Mouse (Mus musculus) liver, embryonic 12.5 days (tissue): ENCODE measurements around the gene Rab42. TPM values are rescaled to one million over a fixed set of nuclear protein-coding genes. Genes with fewer than 3 reads are reported as not detected.

Experiments used
- ATAC-seq: fragments of 200-750 bp; cut with Nextera tagmentation; 2 replicates; pipeline ENCODE4 v1.8.0; 2017; ENCODE audit warnings: moderate number of reproducible peaks, mild to moderate bottlenecking, moderate library complexity
- H3K27ac ChIP-seq: fragments of 300-500 bp; sonication (generic); 2 replicates; pipeline ENCODE4 v1.5.1; 2016; ENCODE audit warnings: mild to moderate bottlenecking
- H3K27me3 ChIP-seq: fragments of 300-500 bp; sonication (generic); replicated peaks from 2 replicates; pipeline ENCODE4 v1.6.1; 2016; ENCODE audit warnings: mild to moderate bottlenecking, moderate library complexity
- H3K36me3 ChIP-seq: fragments of 300-500 bp; sonication (generic); 2 replicates; pipeline ENCODE4 v1.6.1; 2016; ENCODE audit warnings: mild to moderate bottlenecking, moderate library complexity
- H3K4me1 ChIP-seq: fragments of 300-500 bp; sonication (generic); 2 replicates; pipeline ENCODE4 v1.6.1; 2016
- H3K4me2 ChIP-seq: fragments of 300-500 bp; sonication (generic); 2 replicates; pipeline ENCODE4 v1.6.1; 2016; ENCODE audit warnings: mild to moderate bottlenecking, moderate library complexity
- H3K4me3 ChIP-seq: fragments of 300-500 bp; sonication (generic); 2 replicates; pipeline ENCODE4 v1.5.1; 2016; ENCODE audit warnings: mild to moderate bottlenecking, moderate library complexity
- H3K9ac ChIP-seq: fragments of 300-500 bp; sonication (generic); 2 replicates; pipeline ENCODE4 v1.6.1; 2016; ENCODE audit warnings: mild to moderate bottlenecking, moderate library complexity
- H3K9me3 ChIP-seq: fragments of 300-500 bp; sonication (generic); replicated peaks from 2 replicates; pipeline ENCODE4 v1.6.1; 2016; ENCODE audit warnings: mild to moderate bottlenecking, moderate library complexity
- WGBS: fragments of 180-500 bp; shearing (Covaris S2); methylation state at CpG from one replicate; pipeline ENCODE4 v1.1.7; 2016; ENCODE audit not compliant: insufficient replicate concordance; 5-methylcytosine and 5-hydroxymethylcytosine counted together
- polyA plus RNA-seq: library from polyadenylated mRNA; unstranded; fragments of >200 nt; fragmentation: Nextera tagmentation; extraction: Ambion mirVana; gene quantifications from 2 replicates; pipeline ENCODE4 v1.2.1, GENCODE M21; 2016

The Rab42 gene
- polyA plus RNA-seq, 1 experiment from 2014 or later = 0.61 TPM

GRCm38 (mm10) chr4:132263313-132263712 is 39.9 kb downstream of the Rab42 start:
- no peaks in the 10 kb centered on the region for H3K36me3 ChIP-seq
- WGBS = 65% methylated on average over 7 of the region's 7 CpGs

GRCm38 (mm10) chr4:132262358-132262616 is 40.9 kb downstream of the Rab42 start:
- no peak for ATAC-seq

More at GRCm38 (mm10) chr4:132263313-132263712, 39.9 kb downstream of the Rab42 start:
- H3K4me1 ChIP-seq = peaks cover 44% of the 10 kb centered on the region
- H3K9me3 ChIP-seq = no peaks in the 10 kb centered on the region
- H3K27me3 ChIP-seq = no peaks in the 10 kb centered on the region
- H3K4me2 ChIP-seq = no peak overlapping the region
- no peak for ATAC-seq
- H3K4me3 ChIP-seq = no peak overlapping the region
- H3K9ac ChIP-seq = no peak overlapping the region
- no peak overlapping the region for H3K27ac ChIP-seq

GRCm38 (mm10) chr4:132261514-132262357 is 41.4 kb downstream of the Rab42 start, which contains the start of gene Gmeb1:
Gmeb1 (minus strand) TSS chr4:132261602.
- peak; percentile 82 for ATAC-seq
- Histone ChIP-seq H3K27ac (peak within 1 kb of the TSS; percentile 94), H3K4me3 (peak within 1 kb of the TSS; percentile 92), H3K9me3 (no peaks in the 10 kb centered on the region), H3K27me3 (no peaks in the 10 kb centered on the region), H3K9ac (peak within 1 kb of the TSS; percentile 99), H3K4me2 (peak within 1 kb of the TSS; percentile 91), H3K36me3 (no peaks in the 10 kb centered on the region), H3K4me1 (peaks cover 54% of the 10 kb centered on the region)
- WGBS = 10% methylated on average over 37 of the region's 49 CpGs

More at GRCm38 (mm10) chr4:132262358-132262616, 40.9 kb downstream of the Rab42 start:
- peak overlapping the region; percentile 78 for H3K4me2 ChIP-seq
- 55% methylated on average over 5 of the region's 5 CpGs for WGBS
- H3K36me3 ChIP-seq = no peaks in the 10 kb centered on the region
- H3K27ac ChIP-seq = peak overlapping the region; percentile 94
- peaks cover 51% of the 10 kb centered on the region for H3K4me1 ChIP-seq
- peak overlapping the region; percentile 99 for H3K9ac ChIP-seq
- H3K27me3 ChIP-seq = no peaks in the 10 kb centered on the region
- peak overlapping the region; percentile 92 for H3K4me3 ChIP-seq
- H3K9me3 ChIP-seq = no peaks in the 10 kb centered on the region

GRCm38 (mm10) chr4:132260404-132261379 is 42.5 kb downstream of the Rab42 start:
- peak overlapping the region; percentile 92 for H3K4me3 ChIP-seq

GRCm38 (mm10) chr4:132259248-132259647 is 43.9 kb downstream of the Rab42 start:
- peak overlapping the region; percentile 92; the same call in 1 of the 2 replicates for H3K4me3 ChIP-seq
- no peaks in the 10 kb centered on the region for H3K27me3 ChIP-seq
- peaks cover 62% of the 10 kb centered on the region for H3K4me1 ChIP-seq
- no peak for ATAC-seq
- H3K9me3 ChIP-seq = no peaks in the 10 kb centered on the region
- peak overlapping the region; percentile 94 for H3K27ac ChIP-seq
- peak overlapping the region; percentile 91 for H3K4me2 ChIP-seq
- H3K36me3 ChIP-seq = no peaks in the 10 kb centered on the region
- 82% methylated on average over 4 of the region's 4 CpGs for WGBS
- no peak overlapping the region for H3K9ac ChIP-seq

More at GRCm38 (mm10) chr4:132260404-132261379, 42.5 kb downstream of the Rab42 start:
- Histone ChIP-seq H3K27ac (peak overlapping the region; percentile 94), H3K4me1 (peaks cover 54% of the 10 kb centered on the region), H3K27me3 (no peaks in the 10 kb centered on the region), H3K4me2 (peak overlapping the region; percentile 91), H3K36me3 (no peaks in the 10 kb centered on the region), H3K9me3 (no peaks in the 10 kb centered on the region), H3K9ac (peak overlapping the region; percentile 99)
- WGBS = 2% methylated on average over 35 of the region's 64 CpGs
- ATAC-seq = peak; percentile 74

GRCm38 (mm10) chr4:132256384-132256783 is 46.8 kb downstream of the Rab42 start:
- peaks cover 61% of the 10 kb centered on the region for H3K4me1 ChIP-seq
- H3K27ac ChIP-seq = 0 out of 2 replicates have a peak overlapping the region, but pooled peaks have one; percentile 8
- no peaks in the 10 kb centered on the region for H3K27me3 ChIP-seq
- no peaks in the 10 kb centered on the region for H3K9me3 ChIP-seq
- no peak overlapping the region for H3K9ac ChIP-seq
- H3K36me3 ChIP-seq = peaks cover 9% of the 10 kb centered on the region
- no peak overlapping the region for H3K4me2 ChIP-seq
- ATAC-seq = no peak
- H3K4me3 ChIP-seq = no peak overlapping the region
- 88% methylated on average over 3 of the region's 3 CpGs for WGBS

- no peak overlapping the region for H3K4me3 ChIP-seq
- peaks cover 55% of the 10 kb centered on the region for H3K4me1 ChIP-seq
- H3K36me3 ChIP-seq = peaks cover 23% of the 10 kb centered on the region
- H3K27me3 ChIP-seq = no peaks in the 10 kb centered on the region
- no peak overlapping the region for H3K9ac ChIP-seq
- WGBS = 63% methylated on average over 3 of the region's 3 CpGs
- no peak overlapping the region for H3K4me2 ChIP-seq
- ATAC-seq = no peak
- H3K9me3 ChIP-seq = no peaks in the 10 kb centered on the region
- 0 out of 2 replicates have a peak overlapping the region, but pooled peaks have one; percentile 61 for H3K27ac ChIP-seq
These were observed 48.2 kb downstream of the Rab42 start for GRCm38 (mm10) chr4:132254986-132255385.

- no peak for ATAC-seq
- H3K4me2 ChIP-seq = no peak overlapping the region
- H3K4me1 ChIP-seq = peaks cover 41% of the 10 kb centered on the region
- 39% methylated on average over 2 of the region's 2 CpGs for WGBS
- no peak overlapping the region for H3K4me3 ChIP-seq
- H3K9me3 ChIP-seq = no peaks in the 10 kb centered on the region
- peaks cover 37% of the 10 kb centered on the region for H3K36me3 ChIP-seq
- H3K9ac ChIP-seq = 0 out of 2 replicates have a peak overlapping the region, but pooled peaks have one; percentile 31
- peak overlapping the region; percentile 61 for H3K27ac ChIP-seq
- no peaks in the 10 kb centered on the region for H3K27me3 ChIP-seq
These were observed 49.6 kb downstream of the Rab42 start for GRCm38 (mm10) chr4:132253622-132254021.

- H3K4me1 ChIP-seq = peaks cover 38% of the 10 kb centered on the region
- peaks cover 42% of the 10 kb centered on the region for H3K36me3 ChIP-seq
- no peak overlapping the region for H3K27ac ChIP-seq
- no peak overlapping the region for H3K4me2 ChIP-seq
- 76% methylated on average over 8 of the region's 8 CpGs for WGBS
- no peak for ATAC-seq
- H3K27me3 ChIP-seq = no peaks in the 10 kb centered on the region
- H3K9me3 ChIP-seq = no peaks in the 10 kb centered on the region
- H3K4me3 ChIP-seq = no peak overlapping the region
- H3K9ac ChIP-seq = no peak overlapping the region
These were observed 50.1 kb downstream of the Rab42 start for GRCm38 (mm10) chr4:132253128-132253527.
